In genomic region chr4:127707126-127707525, GRCm38 (mm10) we compare ENCODE assay signal across 20 mouse cellular contexts.
"Had no signal": no experiment of that assay in that cellular context is flagged by ENCODE, and none has a peak within 500 bp of the region (broad histone marks: within the 10 kb centered on the region; RNA-seq: fewer than 3 reads in every experiment).

No protein-coding gene starts in this region.

- H3K36me3 ChIP-seq: liver, embryonic 12.5 days; liver, embryonic 15.5 days; lung, embryonic 15.5 days; midbrain, embryonic 10.5 days; midbrain, embryonic 13.5 days; stomach, embryonic 15.5 days had no signal

- DNase-seq: kidney, adult 18-20 months; kidney, adult 9 months; kidney, postnatal 14 days; kidney, postnatal 4 days; lung, adult 18-20 months; lung, postnatal 10 days; lung, postnatal 36 days; right cerebral cortex, adult 18-20 months; right cerebral cortex, postnatal 14 days; right cerebral cortex, postnatal 4 days; thymus, postnatal 25 days had no signal

- H3K9ac ChIP-seq: liver, embryonic 12.5 days; liver, embryonic 15.5 days; lung, embryonic 15.5 days; midbrain, embryonic 13.5 days; stomach, embryonic 15.5 days had no signal

- ATAC-seq: liver, embryonic 12.5 days; midbrain, embryonic 13.5 days; midbrain, embryonic 16.5 days had no signal

- H3K4me3 ChIP-seq: liver, embryonic 12.5 days; liver, embryonic 15.5 days; lung, embryonic 15.5 days; megakaryocyte, embryonic 14.5 days; midbrain, embryonic 10.5 days; midbrain, embryonic 13.5 days; myocyte; stomach, embryonic 15.5 days had no signal

- H3K4me2 ChIP-seq: liver, embryonic 12.5 days; liver, embryonic 15.5 days; lung, embryonic 15.5 days; midbrain, embryonic 13.5 days; stomach, embryonic 15.5 days had no signal

- H3K27ac ChIP-seq: liver, embryonic 12.5 days; liver, embryonic 15.5 days; lung, embryonic 15.5 days; midbrain, embryonic 10.5 days; midbrain, embryonic 13.5 days; stomach, embryonic 15.5 days had no signal

- H3K9me3 ChIP-seq: liver, embryonic 12.5 days; liver, embryonic 15.5 days; lung, embryonic 15.5 days; midbrain, embryonic 10.5 days; midbrain, embryonic 13.5 days; stomach, embryonic 15.5 days had no signal

- H3K27me3 ChIP-seq: liver, embryonic 12.5 days; liver, embryonic 15.5 days; lung, embryonic 15.5 days; megakaryocyte, embryonic 14.5 days; midbrain, embryonic 13.5 days; stomach, embryonic 15.5 days had no signal

- H3K4me1 ChIP-seq: liver, embryonic 12.5 days; liver, embryonic 15.5 days; lung, embryonic 15.5 days; megakaryocyte, embryonic 14.5 days; stomach, embryonic 15.5 days had no signal
